Mouse (Mus musculus) gastrocnemius, postnatal 4 days (tissue): ENCODE data around the gene Wdr6. TPM values are rescaled to one million over a fixed set of nuclear protein-coding genes. Genes with fewer than 3 reads are reported as not detected.

Experiments
- DNase-seq, 2 experiments: peaks; one replicate each; pipeline ENCODE4 v3.0.0; 2021 to 2022; ENCODE audit warnings: low spot score in 2 of 2, mixed read lengths in 2 of 2
- total RNA-seq, 2 experiments: library from RNA; stranded (reverse); gene quantifications; 2 replicates each; pipeline ENCODE4 v1.2.3; 2021

Gene Wdr6
- total RNA-seq, 2 experiments from 2014 or later: 27.7 to 32.2 TPM

GRCm38 (mm10) chr9:108574921-108575320 is 3.6 kb downstream of the Wdr6 start:
- DNase-seq: no peak

- DNase-seq: peak in 1 of 2 experiments; percentile 63
Measured at GRCm38 (mm10) chr9:108573774-108574690, 4.5 kb downstream of the Wdr6 start.

DNA sequence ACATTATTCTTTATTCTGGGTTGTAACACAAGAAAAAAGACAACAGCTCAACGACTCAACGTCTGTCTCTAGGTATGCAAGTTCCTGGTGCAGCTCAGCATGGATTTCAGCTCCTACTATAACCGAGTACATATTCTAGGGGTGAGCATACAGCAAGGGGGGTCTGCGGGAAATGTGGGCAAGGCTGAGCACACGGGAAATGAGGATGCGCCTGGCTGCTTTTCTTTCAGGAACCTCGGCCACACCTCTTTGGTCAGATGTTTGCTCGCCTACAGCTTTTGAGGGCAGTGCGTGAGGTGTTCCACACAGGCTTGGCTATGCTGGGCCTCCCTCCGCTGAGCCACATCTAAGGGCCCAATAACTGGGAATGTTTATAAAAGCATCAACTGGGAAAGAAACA is 6.2 kb downstream of the Wdr6 start:
- DNase-seq: peak in 1 of 2 experiments; percentile 6

- no peak for DNase-seq
Measured at GRCm38 (mm10) chr9:108571401-108571973, 7.1 kb downstream of the Wdr6 start.

- DNase-seq: peak; percentile 51 to 79
Measured at GRCm38 (mm10) chr9:108570207-108570896, 8.2 kb downstream of the Wdr6 start.

DNA sequence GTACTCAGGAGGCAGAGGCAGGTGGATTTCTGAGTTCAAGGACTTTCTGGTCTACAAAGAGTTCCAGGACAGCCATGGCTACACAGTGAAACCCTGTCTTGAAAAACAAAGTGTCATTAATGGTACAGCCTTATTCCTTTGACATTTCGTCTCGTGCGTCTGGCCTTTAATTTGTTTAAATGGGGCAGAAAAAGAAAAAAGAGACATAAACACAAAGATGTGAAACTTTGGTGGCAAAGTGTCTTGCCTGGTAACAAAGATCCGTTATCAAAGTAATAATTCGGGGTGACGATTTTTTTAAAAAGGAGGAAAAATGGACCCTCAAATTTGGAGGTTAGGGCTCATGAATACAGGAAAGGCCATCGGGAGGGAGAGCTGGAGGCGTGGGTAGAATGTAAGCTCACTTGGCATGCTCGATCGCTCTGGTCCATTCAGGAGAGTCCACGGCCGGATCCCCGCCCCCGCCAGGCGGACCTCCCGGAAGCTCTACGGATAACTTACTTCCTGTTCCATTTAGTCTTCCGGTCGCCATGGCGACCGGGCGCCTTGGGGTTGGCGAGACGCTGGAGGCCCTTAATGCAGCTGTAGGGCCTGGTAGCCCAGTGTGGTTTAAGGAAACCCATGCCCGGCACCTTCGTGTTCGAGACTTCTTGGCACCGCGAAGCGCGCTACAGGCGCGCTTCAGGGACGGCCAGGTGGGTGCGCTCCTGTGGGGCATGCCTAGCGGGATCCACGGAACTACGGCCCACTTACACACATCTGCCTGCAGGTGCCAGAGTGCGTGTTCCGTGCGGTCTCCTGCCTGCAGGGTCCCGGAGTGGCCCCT is 8.9 kb downstream of the Wdr6 start, which contains the start of gene Dalrd3:
Gene Dalrd3, plus strand, starts transcription at position 506 of the 826 bp plus-strand sequence.
- peak; percentile 80 to 90 for DNase-seq

DNA sequence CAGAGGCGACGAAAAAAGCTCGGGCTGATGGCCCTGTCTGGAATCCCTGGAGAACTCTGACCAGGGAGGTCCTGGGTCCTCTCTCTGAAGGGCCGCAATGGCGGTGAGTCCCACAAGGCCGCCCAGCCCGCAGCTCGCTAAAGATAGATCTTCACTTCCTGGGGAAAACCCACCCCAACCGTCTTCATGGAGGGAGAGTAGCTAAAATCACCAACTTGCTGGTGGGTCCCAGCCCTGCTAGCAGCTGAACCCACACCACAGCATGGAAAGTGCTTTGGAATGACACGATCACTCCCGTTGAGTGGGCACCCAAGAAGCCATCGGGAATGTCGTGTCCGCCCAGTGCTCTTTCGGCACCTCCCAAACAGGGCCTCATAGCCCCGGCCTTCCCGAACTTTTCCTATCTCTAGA is 10.0 kb downstream of the Wdr6 start:
- DNase-seq: no peak

GRCm38 (mm10) chr9:108567931-108568419 is 10.6 kb downstream of the Wdr6 start:
- no peak for DNase-seq

DNA sequence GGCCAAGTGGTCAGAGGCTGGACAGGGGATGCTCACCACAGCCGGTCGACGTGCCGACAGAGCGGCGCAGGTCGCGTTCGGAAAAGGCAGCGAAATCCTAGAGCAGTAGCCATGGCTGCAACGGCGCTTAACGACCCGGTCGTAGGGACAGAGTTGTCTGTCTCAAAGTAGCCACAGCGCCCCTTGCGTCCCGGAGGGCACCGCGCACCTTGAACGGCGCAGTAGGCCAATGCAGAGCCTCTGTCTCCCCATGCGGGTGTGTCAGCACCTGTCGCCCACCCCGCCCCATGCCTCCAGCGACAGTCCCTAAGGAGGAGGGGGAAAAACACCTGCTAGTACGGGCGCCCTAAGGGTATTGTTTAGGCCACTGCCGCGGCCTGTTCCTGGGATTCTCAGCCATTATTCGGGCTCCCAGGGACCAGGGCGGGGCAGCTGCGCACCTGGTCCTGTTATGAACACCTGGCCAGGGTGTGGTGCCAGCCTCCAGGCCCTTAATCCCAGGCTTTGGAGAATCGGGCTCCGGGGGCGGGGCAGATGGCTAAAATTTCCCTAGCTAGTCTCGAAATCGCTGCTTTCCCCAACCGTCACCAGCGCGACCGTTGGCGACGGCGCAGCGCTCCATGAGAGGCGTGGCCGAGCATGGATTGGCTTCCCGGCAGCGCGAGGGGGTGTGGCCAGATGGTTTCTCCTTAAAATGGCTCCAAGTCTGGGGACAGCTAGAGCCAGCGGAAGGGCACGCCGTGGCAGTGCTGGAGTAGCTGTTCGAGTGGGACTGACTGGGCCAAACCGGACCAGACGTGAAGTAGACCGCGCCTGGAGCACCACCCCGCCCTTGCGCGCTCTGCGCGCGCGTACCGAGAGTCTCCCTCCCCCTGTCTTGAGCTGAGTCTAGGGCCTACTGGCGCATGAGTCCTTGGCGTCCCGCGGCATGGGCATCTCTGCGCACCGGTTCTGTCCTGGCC is 11.4 kb downstream of the Wdr6 start, which contains the start of gene Ndufaf3:
Gene Ndufaf3, minus strand, starts transcription at position 620 of the 962 bp plus-strand sequence.
- DNase-seq: peak; percentile 92 to 95

DNA sequence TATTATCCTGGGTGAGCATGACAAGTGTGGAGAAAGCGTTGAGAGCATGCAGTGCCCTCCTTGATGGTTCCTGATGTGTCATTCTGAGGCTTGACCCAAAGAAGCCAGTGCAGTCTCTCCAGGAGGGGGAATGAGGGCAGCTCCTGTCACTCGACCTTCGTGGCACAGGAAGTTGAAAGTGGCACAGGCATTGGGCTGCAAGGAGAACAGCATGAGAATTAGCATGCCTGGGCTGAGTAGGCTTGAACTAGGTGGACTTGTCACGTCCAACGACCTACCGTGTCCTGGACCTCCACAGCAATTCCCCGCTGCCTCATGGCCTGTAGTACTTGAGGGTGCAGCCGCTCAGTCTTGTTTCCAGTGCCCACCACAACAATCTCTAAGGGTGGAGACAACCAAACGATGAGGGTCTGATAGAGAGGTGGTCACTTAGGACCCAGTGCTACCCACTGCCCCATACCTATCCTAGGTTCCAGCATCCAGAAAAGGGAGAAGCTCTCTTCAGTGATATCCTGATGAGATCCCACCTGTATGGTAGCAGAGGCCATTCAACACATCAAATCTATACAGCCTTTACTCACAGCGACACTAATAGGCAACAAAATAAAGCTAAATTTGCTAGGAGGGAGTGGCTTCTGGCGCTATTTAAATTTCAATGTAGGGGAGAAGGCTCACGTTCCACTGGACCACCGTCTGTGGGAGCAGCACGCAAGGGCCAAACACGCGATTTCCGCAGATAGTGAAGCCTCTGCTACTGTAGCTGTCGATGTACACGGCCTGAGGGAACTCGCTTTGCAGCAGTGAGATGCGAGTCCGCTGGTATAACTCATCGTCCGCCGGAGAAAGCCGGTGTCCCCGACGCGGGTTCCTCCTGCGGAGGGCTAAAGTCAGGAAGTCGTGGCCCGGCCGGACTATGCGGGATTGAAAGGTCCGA is 12.4 kb downstream of the Wdr6 start:
- no peak for DNase-seq

DNA sequence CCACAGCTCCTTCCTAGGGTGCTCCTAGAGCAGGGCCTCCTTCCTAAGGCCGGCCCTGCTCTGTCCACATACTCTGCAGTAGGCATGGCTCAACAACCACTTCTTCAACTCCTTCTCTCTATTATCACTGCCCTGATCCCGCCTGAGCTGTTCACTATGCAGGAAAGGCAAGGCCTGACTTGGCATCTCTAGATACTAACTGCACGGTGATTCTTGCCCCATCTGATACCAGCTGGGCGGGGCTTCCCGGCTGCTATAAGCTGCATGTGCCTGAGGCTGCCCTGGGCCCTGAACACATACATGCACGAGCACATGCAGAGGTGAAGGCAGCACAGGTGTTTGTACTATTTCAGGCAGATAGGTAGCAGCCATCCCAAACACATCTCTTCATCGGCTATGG is 14.4 kb downstream of the Wdr6 start:
- no peak for DNase-seq

GRCm38 (mm10) chr9:108563671-108564070 is 14.9 kb downstream of the Wdr6 start:
- no peak for DNase-seq

- DNase-seq: peak; percentile 82 to 92
Measured at GRCm38 (mm10) chr9:108560227-108560841, 18.2 kb downstream of the Wdr6 start, which contains the start of gene Impdh2. TSS of gene Impdh2 (plus strand) at chr9:108560286.

GRCm38 (mm10) chr9:108559169-108559568 is 19.4 kb downstream of the Wdr6 start:
- no peak for DNase-seq

DNA sequence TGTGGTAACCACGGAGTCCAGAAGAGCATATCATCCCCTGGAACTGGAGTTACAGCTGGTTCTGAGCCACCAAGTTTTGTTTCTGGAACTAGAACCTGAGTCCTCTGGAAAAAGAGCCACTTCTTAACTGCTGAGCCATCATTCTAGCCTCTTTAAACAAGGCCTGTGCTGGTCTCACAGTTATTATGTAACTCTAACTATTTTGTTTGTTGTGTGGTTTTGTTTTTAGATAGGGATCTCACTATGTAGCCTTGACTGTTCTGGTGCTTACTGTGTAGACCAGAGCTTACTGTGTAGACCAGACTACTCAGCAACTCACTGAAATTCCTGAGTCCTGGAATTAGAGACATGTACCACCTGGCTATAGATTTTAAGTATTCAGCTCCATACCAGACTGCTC is 31.7 kb downstream of the Wdr6 start:
- no peak for DNase-seq

DNA sequence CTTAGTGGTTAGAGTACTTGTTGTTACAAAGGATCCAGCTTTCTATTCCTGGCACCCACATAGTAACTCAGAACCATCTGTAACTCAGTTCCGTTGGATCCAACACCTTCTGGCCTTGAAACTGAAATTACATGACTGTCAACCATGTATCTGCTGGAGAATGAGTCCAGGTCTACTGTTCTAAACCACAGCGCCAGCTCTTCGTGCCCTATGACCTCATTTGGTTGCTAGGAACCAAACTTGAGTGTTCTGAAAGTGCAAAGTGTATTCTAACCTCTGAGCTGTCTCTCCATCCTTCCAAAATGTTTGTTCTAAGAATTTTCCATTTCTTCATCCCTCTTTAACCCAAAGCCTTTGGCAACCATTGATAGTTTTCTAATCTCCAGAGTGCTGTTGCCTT is 32.6 kb downstream of the Wdr6 start:
- DNase-seq: no peak

DNA sequence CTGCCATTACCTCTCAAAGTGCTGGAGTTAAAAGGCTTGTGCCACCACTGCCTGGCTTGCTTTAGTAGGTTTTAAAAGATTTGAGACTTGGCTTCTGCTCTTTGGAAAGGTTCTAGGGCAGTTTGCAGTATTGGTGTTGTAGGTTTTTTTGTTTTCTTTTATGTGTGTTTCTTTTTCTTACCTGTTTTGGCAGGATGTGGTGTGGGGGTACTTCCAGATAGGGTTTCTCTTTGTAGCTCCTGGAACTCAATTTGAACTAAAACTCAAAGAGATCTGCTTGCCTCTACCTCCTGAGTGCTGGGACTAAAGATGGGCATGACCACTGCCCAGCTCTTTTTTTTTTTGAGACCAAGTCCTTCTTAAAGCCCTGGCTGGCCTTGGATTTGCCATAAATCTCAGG is 37.7 kb downstream of the Wdr6 start:
- no peak for DNase-seq

GRCm38 (mm10) chr9:108531496-108531895 is 47.0 kb downstream of the Wdr6 start:
- DNase-seq: no peak
